Mouse (Mus musculus) neural tube, embryonic 11.5 days (tissue): Measurements from ENCODE around the gene Eif5a2. TPM values are rescaled to one million over a fixed set of nuclear protein-coding genes. Genes with fewer than 3 reads are reported as not detected.
"Not testable (repeated sequence)": the region's sequence is repeated elsewhere in the genome, so short reads cannot be mapped to it uniquely, and the experiment has no call there.

Experiments used
- ATAC-seq: fragments of 200-750 bp; cut with Nextera tagmentation; 2 replicates; pipeline ENCODE4 v1.8.0; 2017; ENCODE audit warnings: moderate number of reproducible peaks, mild to moderate bottlenecking, moderate TSS enrichment, moderate library complexity; ENCODE audit not compliant: insufficient read depth, low FRiP score, low TSS enrichment
- DNase-seq: peaks from one replicate; pipeline ENCODE4 v3.0.0-alpha.2; 2015; ENCODE audit warnings: low spot score
- H3K27ac ChIP-seq: fragments of 300-500 bp; sonication (generic); 2 replicates; pipeline ENCODE4 v1.5.1; 2014; ENCODE audit warnings: low read depth, mild to moderate bottlenecking, low read length
- H3K27me3 ChIP-seq: fragments of 300-500 bp; sonication (generic); 2 replicates; pipeline ENCODE4 v1.6.1; 2014; ENCODE audit warnings: mild to moderate bottlenecking, low read length, mixed read lengths; ENCODE audit not compliant: control insufficient read depth, insufficient read depth
- H3K36me3 ChIP-seq: fragments of 300-500 bp; sonication (generic); 2 replicates; pipeline ENCODE4 v1.6.1; 2014; ENCODE audit warnings: mild to moderate bottlenecking, low read length, moderate library complexity, mixed read lengths; ENCODE audit not compliant: control insufficient read depth, insufficient read depth
- H3K4me1 ChIP-seq: fragments of 300-500 bp; sonication (generic); 2 replicates; pipeline ENCODE4 v1.6.1; 2014; ENCODE audit warnings: low read length, mixed read lengths; ENCODE audit not compliant: control insufficient read depth, insufficient read depth
- H3K4me2 ChIP-seq: fragments of 300-500 bp; sonication (generic); 2 replicates; pipeline ENCODE4 v1.6.1; 2014; ENCODE audit warnings: low read depth, mild to moderate bottlenecking, moderate library complexity
- H3K4me3 ChIP-seq: fragments of 300-500 bp; sonication (generic); 2 replicates; pipeline ENCODE4 v1.5.1; 2014; ENCODE audit warnings: low read depth, low read length
- H3K9ac ChIP-seq: fragments of 300-500 bp; sonication (generic); 2 replicates; pipeline ENCODE4 v1.6.1; 2014; ENCODE audit warnings: mild to moderate bottlenecking, low read length
- H3K9me3 ChIP-seq: fragments of 300-500 bp; sonication (generic); 2 replicates; pipeline ENCODE4 v1.6.1; 2016; ENCODE audit warnings: low read length; ENCODE audit not compliant: control insufficient read depth
- WGBS: fragments of 180-500 bp; shearing (Covaris S2); extraction: QIAGEN DNeasy Blood & Tissue Kit; methylation state at CpG from one replicate; pipeline ENCODE4 v1.1.7; 2014; 5-methylcytosine and 5-hydroxymethylcytosine counted together
- polyA plus RNA-seq: library from polyadenylated mRNA; unstranded; fragments of >200 nt; fragmentation: Nextera tagmentation; extraction: Ambion mirVana; gene quantifications from 2 replicates; pipeline ENCODE4 v1.2.1, GENCODE M21; 2014

The Eif5a2 gene
- polyA plus RNA-seq, 1 experiment from 2014 or later, result 18.0 TPM

DNA sequence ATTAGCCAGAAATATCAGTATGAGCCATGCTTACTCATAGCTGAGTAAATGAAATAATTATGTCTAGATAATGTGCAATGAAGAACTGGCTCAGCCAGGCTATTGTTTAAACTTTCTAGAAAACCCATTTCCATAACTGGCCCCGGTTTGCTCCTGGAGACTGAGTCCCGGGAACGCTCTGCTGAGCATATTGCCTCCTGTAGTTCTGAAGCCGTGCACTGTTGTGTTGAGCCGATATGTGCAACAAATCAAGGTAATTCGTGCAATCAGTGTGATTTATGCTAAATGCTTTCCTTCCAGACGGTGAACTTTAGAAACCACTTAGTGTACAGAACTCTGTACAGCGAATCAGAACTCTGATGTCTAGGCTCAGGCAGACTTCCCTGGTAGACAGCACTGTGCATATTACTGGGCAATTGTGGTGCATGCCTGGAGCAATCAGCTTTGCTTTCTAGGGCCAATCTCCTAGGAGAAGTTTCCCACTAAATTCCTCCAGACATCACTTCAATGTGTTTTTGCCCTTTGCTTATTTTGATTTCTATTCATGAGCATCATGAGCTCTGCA lies 19.8 kb upstream of the Eif5a2 start:
- DNase-seq, result no peak
- H3K9me3 ChIP-seq, result no peaks in the 10 kb centered on the region

GRCm38 (mm10) chr3:28766935-28767334 lies 14.1 kb upstream of the Eif5a2 start:
- WGBS, result 85% methylated on average over 4 of the region's 4 CpGs
- ATAC-seq, result no peak

More for the DNA sequence above, 19.8 kb upstream of the Eif5a2 start:
- no peak for ATAC-seq
- no peak overlapping the region for H3K4me3 ChIP-seq
- WGBS, result 62% methylated on average over 8 of the region's 8 CpGs
- no peak overlapping the region for H3K9ac ChIP-seq
- H3K27me3 ChIP-seq, result no peaks in the 10 kb centered on the region
- H3K36me3 ChIP-seq, result no peaks in the 10 kb centered on the region
- no peak overlapping the region for H3K27ac ChIP-seq
- no peaks in the 10 kb centered on the region for H3K4me1 ChIP-seq
- no peak overlapping the region for H3K4me2 ChIP-seq

GRCm38 (mm10) chr3:28768222-28768621 lies 12.9 kb upstream of the Eif5a2 start:
- H3K9ac ChIP-seq, result no peak overlapping the region
- no peak overlapping the region for H3K4me2 ChIP-seq
- no peaks in the 10 kb centered on the region for H3K9me3 ChIP-seq
- H3K27ac ChIP-seq, result no peak overlapping the region
- ATAC-seq (no peak), DNase-seq (no peak)
- 57% methylated on average over 3 of the region's 3 CpGs for WGBS
- H3K4me3 ChIP-seq, result no peak overlapping the region
- H3K4me1 ChIP-seq, result no peaks in the 10 kb centered on the region
- H3K27me3 ChIP-seq, result no peaks in the 10 kb centered on the region
- no peaks in the 10 kb centered on the region for H3K36me3 ChIP-seq

More at GRCm38 (mm10) chr3:28766935-28767334, 14.1 kb upstream of the Eif5a2 start:
- Histone ChIP-seq H3K27ac (no peak overlapping the region), H3K4me3 (no peak overlapping the region), H3K27me3 (no peaks in the 10 kb centered on the region), H3K9me3 (no peaks in the 10 kb centered on the region), H3K4me2 (no peak overlapping the region), H3K9ac (no peak overlapping the region), H3K4me1 (no peaks in the 10 kb centered on the region), H3K36me3 (no peaks in the 10 kb centered on the region)
- DNase-seq, result no peak

GRCm38 (mm10) chr3:28772919-28773318 lies 8.2 kb upstream of the Eif5a2 start:
- not testable (repeated sequence) for H3K4me1 ChIP-seq, H3K27ac ChIP-seq, H3K4me3 ChIP-seq, DNase-seq, H3K27me3 ChIP-seq, H3K9me3 ChIP-seq, H3K4me2 ChIP-seq, H3K36me3 ChIP-seq, H3K9ac ChIP-seq, ATAC-seq
- 72% methylated on average over 4 of the region's 4 CpGs for WGBS

- no peak for DNase-seq
- Histone ChIP-seq H3K4me3 (no peak overlapping the region), H3K4me2 (no peak overlapping the region), H3K9me3 (no peaks in the 10 kb centered on the region), H3K9ac (no peak overlapping the region), H3K27ac (no peak overlapping the region), H3K27me3 (no peaks in the 10 kb centered on the region), H3K4me1 (no peaks in the 10 kb centered on the region), H3K36me3 (no peaks in the 10 kb centered on the region)
- ATAC-seq, result no peak
- 85% methylated on average over 7 of the region's 7 CpGs for WGBS
Measured at GRCm38 (mm10) chr3:28775361-28775760, 5.7 kb upstream of the Eif5a2 start.

DNA sequence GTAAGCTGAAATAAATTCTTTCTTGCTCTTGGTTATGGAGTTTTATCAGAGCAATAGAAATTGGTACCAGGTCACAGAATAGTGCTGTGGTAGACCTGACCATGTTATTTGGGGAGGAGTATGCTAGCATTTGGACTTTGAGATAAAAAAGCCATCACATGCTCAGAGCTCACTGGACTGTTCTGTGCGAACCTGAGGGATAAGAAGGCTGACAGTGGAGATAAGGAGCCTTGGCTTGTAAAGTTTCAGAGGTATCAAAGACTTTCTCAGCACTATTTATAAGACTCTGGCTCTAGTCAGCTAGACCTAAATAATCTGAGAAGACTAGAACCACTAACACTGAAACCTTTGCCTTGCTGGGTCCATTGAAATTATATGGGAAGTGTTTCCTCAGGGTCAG lies 5.1 kb upstream of the Eif5a2 start:
- H3K9me3 ChIP-seq, result no peaks in the 10 kb centered on the region
- no peak overlapping the region for H3K9ac ChIP-seq
- 94% methylated on average over 1 of the region's 1 CpGs for WGBS
- no peaks in the 10 kb centered on the region for H3K27me3 ChIP-seq
- no peak for DNase-seq
- H3K4me2 ChIP-seq, result no peak overlapping the region
- H3K36me3 ChIP-seq, result no peaks in the 10 kb centered on the region
- H3K4me3 ChIP-seq, result no peak overlapping the region
- H3K27ac ChIP-seq, result no peak overlapping the region
- no peak for ATAC-seq
- H3K4me1 ChIP-seq, result no peaks in the 10 kb centered on the region

- no peaks in the 10 kb centered on the region for H3K27me3 ChIP-seq
- DNase-seq (no peak), ATAC-seq (no peak)
- WGBS, result 88% methylated on average over 1 of the region's 1 CpGs
- no peaks in the 10 kb centered on the region for H3K9me3 ChIP-seq
- H3K27ac ChIP-seq, result no peak overlapping the region
- H3K36me3 ChIP-seq, result no peaks in the 10 kb centered on the region
- no peaks in the 10 kb centered on the region for H3K4me1 ChIP-seq
- no peak overlapping the region for H3K4me3 ChIP-seq
- no peak overlapping the region for H3K4me2 ChIP-seq
- no peak overlapping the region for H3K9ac ChIP-seq
Measured at GRCm38 (mm10) chr3:28776491-28776890, 4.6 kb upstream of the Eif5a2 start.

GRCm38 (mm10) chr3:28780511-28780910 lies 565 bp upstream of the Eif5a2 start:
- Histone ChIP-seq H3K9ac (no peak overlapping the region), H3K9me3 (no peaks in the 10 kb centered on the region), H3K27ac (no peak overlapping the region), H3K4me2 (peak overlapping the region; percentile 98), H3K4me3 (peak overlapping the region; percentile 76; the same call in 1 of the 2 replicates), H3K4me1 (no peaks in the 10 kb centered on the region), H3K36me3 (no peaks in the 10 kb centered on the region), H3K27me3 (no peaks in the 10 kb centered on the region)
- 81% methylated on average over 9 of the region's 9 CpGs for WGBS
- no peak for DNase-seq
- ATAC-seq, result peak; percentile 13; the same call in 1 of the 2 replicates

- ATAC-seq (no peak), DNase-seq (peak; percentile 38)
- WGBS, result under 1% methylated on average over 30 of the region's 41 CpGs
- Histone ChIP-seq H3K36me3 (no peaks in the 10 kb centered on the region), H3K27me3 (no peaks in the 10 kb centered on the region), H3K9ac (peak overlapping the region; percentile 80), H3K4me1 (no peaks in the 10 kb centered on the region), H3K27ac (no peak overlapping the region), H3K4me2 (peak overlapping the region; percentile 98), H3K9me3 (no peaks in the 10 kb centered on the region), H3K4me3 (peak overlapping the region; percentile 76)
Measured at GRCm38 (mm10) chr3:28781422-28781821, 346 bp downstream of the Eif5a2 start.
